Mouse (Mus musculus): ENCODE data around the gene Hsd17b1.

DNA sequence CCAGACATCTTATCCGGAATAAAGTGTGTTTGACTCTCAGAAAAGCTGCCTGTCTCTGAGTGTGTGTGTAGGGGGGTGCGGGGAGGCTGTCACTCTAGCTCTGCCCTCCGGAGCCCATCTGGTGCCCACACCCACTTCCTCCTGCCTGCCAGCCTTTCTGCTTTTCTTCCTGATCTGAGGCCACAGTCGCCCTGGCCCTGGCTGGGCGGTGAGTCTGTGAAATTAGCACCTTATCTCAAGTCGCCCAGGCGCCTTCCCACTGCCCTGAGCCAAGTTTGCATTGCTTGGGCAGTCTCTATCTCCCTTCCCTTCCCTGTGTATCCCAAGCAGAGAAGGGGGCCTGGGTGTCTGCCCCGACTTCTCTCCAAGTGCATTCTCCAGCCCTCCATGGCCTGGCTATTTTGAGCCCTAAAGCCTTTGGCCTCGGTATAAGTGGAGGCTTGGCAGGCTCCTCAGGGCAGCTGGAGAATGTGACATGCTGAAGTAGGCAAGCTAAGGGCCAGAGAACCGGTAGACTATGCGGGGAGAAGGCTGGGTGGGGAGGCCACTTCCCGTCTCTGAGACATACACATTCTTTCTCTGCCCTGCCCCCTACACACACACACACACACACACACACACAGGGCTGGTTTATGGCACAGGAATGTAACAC, 14.4 kb upstream of the Hsd17b1 start:
- TF ChIP-seq CTCF (IDR thresholded peaks at IDR 0.05; ENCODE audit: control insufficient read depth, insufficient read depth, insufficient read length) = no peak
- no peak for TF ChIP-seq FOSL1 (IDR thresholded peaks at IDR 0.05; ENCODE audit: insufficient read depth, low read length, poor library complexity, severe bottlenecking)
